Mouse (Mus musculus) thymus, adult 2 months (tissue): ENCODE results near the gene Hspa14.

Source experiments
- CTCF ChIP-seq: fragments of 200-500 bp; IDR thresholded peaks from 2 replicates; pipeline ENCODE4 v1.5.1; 2012; ENCODE audit warnings: mild to moderate bottlenecking, control low read depth, low read length, moderate library complexity, borderline replicate concordance; ENCODE audit not compliant: control insufficient read depth, poor library complexity, insufficient read depth; ENCODE audit errors: extremely low read depth
- POLR2A ChIP-seq: fragments of 200-500 bp; IDR thresholded peaks from 2 replicates; pipeline ENCODE4 v1.6.1; 2012; ENCODE audit warnings: mild to moderate bottlenecking, low read length, control low read depth, moderate library complexity; ENCODE audit not compliant: control insufficient read depth, poor library complexity, insufficient read depth; ENCODE audit errors: extremely low read depth

GRCm38 (mm10) chr2:3480239-3480638 is 32.4 kb downstream of the Hspa14 start:
- TF ChIP-seq CTCF (no peak), POLR2A (no peak)
